Mouse (Mus musculus) heart, postnatal 0 days (tissue): ENCODE measurements around the gene Lmf1.

ENCODE experiments used
- CTCF ChIP-seq: IDR thresholded peaks from 2 replicates; pipeline ENCODE4 v1.5.1; 2016; ENCODE audit warnings: antibody characterized with exemption, control low read depth, low read depth
- EP300 ChIP-seq: IDR thresholded peaks from 2 replicates; pipeline ENCODE4 v1.6.1; 2016; ENCODE audit warnings: antibody characterized with exemption, low read depth

- TF ChIP-seq CTCF = no peak
- TF ChIP-seq EP300 = no peak
Observed at GRCm38 (mm10) chr17:25540731-25541130, 38.2 kb upstream of the Lmf1 start.
